Mouse (Mus musculus) kidney, adult 2 months (tissue): ENCODE measurements at regions not wholly inside any gene's neighbourhood (a gene's known extent, or its start where the extent isn't known, plus 50 kb on each side); places are given as distances from the start of the nearest gene placed in this dataset.
A peak's percentile ranks its signal among the peaks of the same experiment; 100 is the strongest.

Experiments used
- DNase-seq: peaks from one replicate; pipeline ENCODE4 v3.0.0; 2021
- H3K27ac ChIP-seq: fragments of 200-500 bp; 2 replicates; pipeline ENCODE4 v1.5.1; 2012; ENCODE audit warnings: low read depth, low read length, control low read depth, inconsistent platforms; ENCODE audit not compliant: insufficient read depth
- H3K27me3 ChIP-seq: fragments of 200-500 bp; replicated peaks from 2 replicates; pipeline ENCODE4 v1.6.1; 2012; ENCODE audit warnings: mild to moderate bottlenecking, moderate library complexity, low read length, inconsistent platforms; ENCODE audit not compliant: control insufficient read depth, insufficient read depth
- H3K36me3 ChIP-seq: fragments of 200-500 bp; 2 replicates; pipeline ENCODE4 v1.6.1; 2012; ENCODE audit warnings: mild to moderate bottlenecking, moderate library complexity, low read length, inconsistent platforms; ENCODE audit not compliant: control insufficient read depth, insufficient read depth
- H3K4me1 ChIP-seq: fragments of 200-500 bp; 2 replicates; pipeline ENCODE4 v1.6.1; 2011; ENCODE audit warnings: low read length; ENCODE audit not compliant: control insufficient read depth, insufficient read depth
- H3K4me3 ChIP-seq: fragments of 200-500 bp; 2 replicates; pipeline ENCODE4 v1.5.1; 2011; ENCODE audit warnings: mild to moderate bottlenecking, low read depth, low read length, control low read depth; ENCODE audit not compliant: insufficient read depth
- CTCF ChIP-seq: fragments of 200-500 bp; conservative IDR thresholded peaks from 2 replicates; pipeline ENCODE4 v1.5.1; 2011; ENCODE audit warnings: low read depth, mild to moderate bottlenecking, control low read depth, low read length, moderate library complexity, mixed read lengths; ENCODE audit not compliant: insufficient read depth, insufficient read length
- POLR2A ChIP-seq: fragments of 200-500 bp; IDR thresholded peaks from one replicate; pipeline ENCODE4 v1.6.1; 2011; ENCODE audit warnings: low read depth, low read length, control low read depth
- WGBS: fragments of 180-500 bp; shearing (Covaris S2); methylation state at CpG from one replicate; pipeline ENCODE4 v1.1.7; 2018; 5-methylcytosine and 5-hydroxymethylcytosine counted together

- no peaks in the 10 kb centered on the region for H3K36me3 ChIP-seq
- no peak overlapping the region for H3K4me3 ChIP-seq
- no peaks in the 10 kb centered on the region for H3K27me3 ChIP-seq
- TF ChIP-seq CTCF (no peak), POLR2A (no peak)
- DNase-seq = no peak
- H3K27ac ChIP-seq = no peak overlapping the region
- WGBS = 53% methylated on average over 9 of the region's 9 CpGs
- H3K4me1 ChIP-seq = no peaks in the 10 kb centered on the region
Measured at GRCm38 (mm10) chr4:137200426-137200825, 76.9 kb upstream of the Wnt4 start.

- no peak for DNase-seq
- H3K4me1 ChIP-seq = no peaks in the 10 kb centered on the region
- H3K27ac ChIP-seq = no peak overlapping the region
- H3K36me3 ChIP-seq = no peaks in the 10 kb centered on the region
- TF ChIP-seq POLR2A = no peak
- TF ChIP-seq CTCF = no peak
- no peaks in the 10 kb centered on the region for H3K27me3 ChIP-seq
- 56% methylated on average over 5 of the region's 5 CpGs for WGBS
- H3K4me3 ChIP-seq = no peak overlapping the region
Measured at GRCm38 (mm10) chr4:137196491-137196974, 80.8 kb upstream of the Wnt4 start.

GRCm38 (mm10) chr4:137194106-137194505 lies 83.2 kb upstream of the Wnt4 start:
- Histone ChIP-seq H3K36me3 (no peaks in the 10 kb centered on the region), H3K27me3 (no peaks in the 10 kb centered on the region), H3K4me1 (no peaks in the 10 kb centered on the region), H3K27ac (no peak overlapping the region), H3K4me3 (no peak overlapping the region)
- no peak for DNase-seq
- WGBS = 78% methylated on average over 11 of the region's 11 CpGs
- no peak for TF ChIP-seq POLR2A
- TF ChIP-seq CTCF = no peak

GRCm38 (mm10) chr4:137190625-137191024 lies 86.7 kb upstream of the Wnt4 start:
- H3K36me3 ChIP-seq = no peaks in the 10 kb centered on the region
- TF ChIP-seq POLR2A = no peak
- TF ChIP-seq CTCF = no peak
- WGBS = 64% methylated on average over 10 of the region's 10 CpGs
- no peak for DNase-seq
- no peak overlapping the region for H3K27ac ChIP-seq
- no peaks in the 10 kb centered on the region for H3K27me3 ChIP-seq
- no peaks in the 10 kb centered on the region for H3K4me1 ChIP-seq
- no peak overlapping the region for H3K4me3 ChIP-seq

- no peaks in the 10 kb centered on the region for H3K27me3 ChIP-seq
- no peak overlapping the region for H3K27ac ChIP-seq
- H3K4me3 ChIP-seq = no peak overlapping the region
- TF ChIP-seq CTCF = no peak
- WGBS = 98% methylated on average over 4 of the region's 4 CpGs
- H3K36me3 ChIP-seq = no peaks in the 10 kb centered on the region
- no peaks in the 10 kb centered on the region for H3K4me1 ChIP-seq
- no peak for DNase-seq
Measured at GRCm38 (mm10) chr4:137189801-137190200, 87.5 kb upstream of the Wnt4 start.

- TF ChIP-seq POLR2A (no peak), CTCF (no peak)
- H3K4me1 ChIP-seq = no peaks in the 10 kb centered on the region
- H3K27me3 ChIP-seq = no peaks in the 10 kb centered on the region
- DNase-seq = peak; percentile 10
- WGBS = 31% methylated on average over 6 of the region's 6 CpGs
- no peak overlapping the region for H3K27ac ChIP-seq
- no peaks in the 10 kb centered on the region for H3K36me3 ChIP-seq
- H3K4me3 ChIP-seq = no peak overlapping the region
Measured at GRCm38 (mm10) chr4:137189058-137189457, 88.2 kb upstream of the Wnt4 start.

GRCm38 (mm10) chr4:137187592-137187991 lies 89.7 kb upstream of the Wnt4 start:
- no peak overlapping the region for H3K4me3 ChIP-seq
- H3K4me1 ChIP-seq = no peaks in the 10 kb centered on the region
- TF ChIP-seq CTCF = no peak
- no peak for TF ChIP-seq POLR2A
- DNase-seq = no peak
- no peak overlapping the region for H3K27ac ChIP-seq
- WGBS = 71% methylated on average over 3 of the region's 3 CpGs
- no peaks in the 10 kb centered on the region for H3K36me3 ChIP-seq
- no peaks in the 10 kb centered on the region for H3K27me3 ChIP-seq

- Histone ChIP-seq H3K4me1 (no peaks in the 10 kb centered on the region), H3K27me3 (no peaks in the 10 kb centered on the region), H3K4me3 (no peak overlapping the region), H3K27ac (no peak overlapping the region), H3K36me3 (no peaks in the 10 kb centered on the region)
- no peak for DNase-seq
- TF ChIP-seq POLR2A (no peak), CTCF (no peak)
- 66% methylated on average over 9 of the region's 9 CpGs for WGBS
Measured at GRCm38 (mm10) chr4:137187051-137187450, 90.2 kb upstream of the Wnt4 start.
